Mouse (Mus musculus) cerebellum, adult 2 months (tissue): ENCODE data around the gene Tmem132c.

Experiments used
- CTCF ChIP-seq: fragments of 200-500 bp; IDR thresholded peaks from 2 replicates; pipeline ENCODE4 v1.5.1; 2011; ENCODE audit warnings: low read depth, mild to moderate bottlenecking, control low read depth, low read length, moderate library complexity, borderline replicate concordance; ENCODE audit not compliant: insufficient read depth
- POLR2A ChIP-seq: fragments of 200-500 bp; IDR thresholded peaks from 2 replicates; pipeline ENCODE4 v1.6.1; 2011; ENCODE audit warnings: low read length, control low read depth, borderline replicate concordance; ENCODE audit not compliant: insufficient read depth

DNA sequence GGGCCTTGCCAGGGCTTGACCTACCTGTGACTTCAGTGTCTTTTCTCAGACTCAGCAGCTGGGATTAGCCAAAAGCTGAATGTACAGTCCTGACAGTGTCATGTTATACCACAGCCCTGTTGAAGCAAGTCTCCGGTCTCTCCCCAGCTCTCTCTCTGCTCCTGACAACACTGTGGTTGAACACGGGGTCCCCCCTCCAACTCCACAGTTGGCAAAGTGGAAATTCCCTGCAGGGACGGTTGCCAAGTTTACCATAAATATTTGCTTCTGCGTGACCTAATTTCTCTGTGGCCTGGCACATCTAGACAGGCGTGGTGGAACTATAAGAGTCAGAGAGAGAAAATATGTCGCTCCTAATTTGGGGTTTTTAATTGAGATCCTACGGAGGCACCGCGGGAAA, 274.4 kb downstream of the Tmem132c start:
- TF ChIP-seq CTCF (no peak), POLR2A (no peak)
